Mouse (Mus musculus) layer of hippocampus, adult 8-10 months (tissue): Measurements from ENCODE around the gene Gm3460. TPM values are rescaled to one million over a fixed set of nuclear protein-coding genes. Genes with fewer than 3 reads are reported as not detected.
A peak's percentile ranks its signal among the peaks of the same experiment; 100 is the strongest.
"Not testable (repeated sequence)": the region's sequence is repeated elsewhere in the genome, so short reads cannot be mapped to it uniquely, and the experiment has no call there.

Experiments used
- DNase-seq, 2 experiments: peaks; one replicate each; pipeline ENCODE4 v3.0.0; 2022; ENCODE audit warnings: low spot score in 2 of 2
- total RNA-seq, 4 experiments: library from RNA; stranded (reverse); gene quantifications; 2 replicates each; pipeline ENCODE4 v1.2.4; 2022

Gm3460 gene
- total RNA-seq, result not detected

DNA sequence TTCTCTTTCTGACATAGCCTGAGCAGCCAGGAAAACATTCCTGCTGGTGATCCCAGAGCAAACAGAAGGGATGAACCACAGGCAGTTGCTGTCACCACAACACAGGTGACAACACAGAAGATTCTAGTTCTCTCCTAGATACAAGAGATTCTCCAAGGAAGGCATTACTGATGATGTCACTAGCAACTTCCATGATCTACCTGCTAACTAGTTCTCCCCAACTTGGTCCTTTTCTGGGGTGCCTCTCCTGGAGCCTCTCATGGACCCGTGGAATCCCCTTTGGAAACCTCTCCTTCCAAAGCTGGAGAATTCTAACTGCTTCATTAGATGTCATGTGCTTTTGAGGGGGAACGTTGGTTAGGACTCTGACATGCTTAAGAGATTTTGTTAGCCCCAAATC lies at the start of gene Gm3460:
TSS of gene Gm3460 (minus strand) at position 101 of the 400 bp plus-strand sequence.
- DNase-seq, result not testable (repeated sequence)

DNA sequence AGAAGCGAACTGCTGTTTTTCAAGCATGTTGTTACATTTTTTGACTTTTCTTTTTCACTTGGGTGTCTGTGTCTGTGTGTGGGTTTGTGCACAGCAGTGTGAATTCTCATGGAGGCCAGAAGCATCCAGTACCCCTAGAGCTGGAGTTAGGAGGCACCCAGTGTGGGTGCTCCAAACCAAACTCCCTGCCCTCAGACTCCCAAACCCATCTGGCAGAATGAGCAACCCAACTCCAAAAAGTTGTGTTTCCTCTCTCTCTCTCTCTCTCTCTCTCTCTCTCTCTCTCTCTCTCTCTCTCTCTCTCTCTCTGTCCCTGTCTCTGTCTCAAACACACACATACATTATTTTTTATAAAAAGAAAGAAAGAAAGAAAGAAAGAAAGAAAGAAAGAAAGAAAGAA lies 15.8 kb downstream of the Gm3460 start:
- peak; percentile 6 to 7 for DNase-seq

DNA sequence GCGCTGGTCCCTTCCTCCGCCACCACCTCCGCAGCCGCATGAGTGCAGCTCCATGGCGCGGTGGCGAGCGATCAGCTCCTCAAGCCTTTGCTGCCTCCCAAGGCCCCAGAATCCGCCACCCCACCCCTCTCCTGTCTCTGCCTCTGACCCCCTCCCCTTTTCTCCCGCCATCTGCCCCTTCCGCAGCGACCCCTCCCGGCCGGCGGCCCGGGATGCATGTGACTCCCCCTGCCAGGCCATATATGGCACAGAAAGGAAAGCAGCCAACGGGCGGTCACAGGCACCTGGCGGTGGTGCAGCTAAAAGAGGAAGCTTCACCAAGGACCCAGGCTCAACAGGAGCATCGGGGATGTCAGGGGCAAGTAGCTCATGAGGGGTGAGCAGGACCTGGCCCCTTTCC lies 17.2 kb downstream of the Gm3460 start:
- DNase-seq, result peak; percentile 1 to 4

DNA sequence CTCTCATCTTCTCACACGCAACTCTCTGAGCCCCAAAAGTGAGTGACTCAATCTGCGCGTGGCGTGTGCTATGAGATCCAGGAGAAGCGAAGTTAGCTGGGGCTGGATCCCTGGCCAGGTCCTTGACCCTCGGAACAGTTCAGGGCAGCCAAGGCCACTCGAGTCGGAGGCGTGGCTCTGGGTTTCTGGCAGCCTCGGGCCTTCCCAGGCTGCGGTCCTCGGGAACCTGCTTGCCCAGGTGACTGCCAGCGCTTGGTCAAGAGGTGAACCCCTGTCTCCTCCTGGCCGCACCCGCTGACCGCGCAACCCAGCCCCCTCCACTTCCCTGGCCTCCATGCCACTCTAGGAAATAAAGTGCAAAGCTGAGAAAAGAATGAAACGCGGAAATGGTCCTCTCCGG lies 17.7 kb downstream of the Gm3460 start:
- DNase-seq, result peak in 1 of 2 experiments; percentile 1

DNA sequence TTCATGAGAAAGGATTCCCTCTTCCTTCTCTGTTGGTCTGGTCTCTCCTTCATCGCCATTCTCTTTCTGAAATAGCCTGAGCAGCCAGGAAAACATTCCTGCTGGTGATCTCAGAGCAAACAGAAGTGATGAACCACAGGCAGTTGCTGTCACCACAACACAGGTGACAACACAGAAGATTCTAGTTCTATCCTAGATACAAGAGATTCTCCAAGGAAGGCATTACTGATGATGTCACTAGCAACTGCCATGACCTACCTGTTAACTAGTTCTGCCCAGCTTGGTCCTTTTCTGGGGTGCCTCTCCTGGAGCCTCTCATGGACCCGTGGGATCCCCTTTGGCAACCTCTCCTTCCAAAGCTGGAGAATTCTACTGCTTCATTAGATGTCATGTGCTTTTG lies 31.7 kb downstream of the Gm3460 start, which contains the start of gene Gm3629:
TSS of gene Gm3629 (minus strand) at position 101 of the 400 bp plus-strand sequence.
- not testable (repeated sequence) for DNase-seq

Other genes starting within 250 kb of the Gm3460 start
- gene Gm16440, start 232.1 kb downstream of the Gm3460 start, total RNA-seq, result not detected
- gene Gm3591, start 209.9 kb downstream of the Gm3460 start, total RNA-seq, result 1 to 10 TPM in 2 of 4 experiments, under 1 TPM in 1, not detected in 1; 0.21 to 1.6 (median 1.2) TPM
- gene Gm3594, start 177.8 kb downstream of the Gm3460 start, total RNA-seq, result not detected
- gene Gm8356, start 85.1 kb downstream of the Gm3460 start, total RNA-seq, result not detected
- gene Gm3629, start 31.8 kb downstream of the Gm3460 start, total RNA-seq, result 1 to 10 TPM in 2 of 4 experiments, under 1 TPM in 2; 0.21 to 1.9 (median 1.0) TPM
- gene Gm10251, start 61.8 kb upstream of the Gm3460 start, total RNA-seq, result not detected
- gene Gm8050, start 97.8 kb upstream of the Gm3460 start, total RNA-seq, result under 1 TPM in 3 of 4 experiments, not detected in 1; 0.30 to 0.43 (median 0.40) TPM
- 1 to 10 TPM; 2.8 to 5.2 (median 3.9) TPM for gene Gm3636, start 119.9 kb upstream of the Gm3460 start, total RNA-seq
- under 1 TPM in 1 of 4 experiments, not detected in 3; 1.00 TPM for gene Gm8362, start 152.0 kb upstream of the Gm3460 start, total RNA-seq
- under 1 TPM in 2 of 4 experiments, not detected in 2; 0.27 to 0.57 TPM for gene Gm3642, start 217.9 kb upstream of the Gm3460 start, total RNA-seq